Mouse (Mus musculus): Measurements from ENCODE around the gene Prl7a2.

DNA sequence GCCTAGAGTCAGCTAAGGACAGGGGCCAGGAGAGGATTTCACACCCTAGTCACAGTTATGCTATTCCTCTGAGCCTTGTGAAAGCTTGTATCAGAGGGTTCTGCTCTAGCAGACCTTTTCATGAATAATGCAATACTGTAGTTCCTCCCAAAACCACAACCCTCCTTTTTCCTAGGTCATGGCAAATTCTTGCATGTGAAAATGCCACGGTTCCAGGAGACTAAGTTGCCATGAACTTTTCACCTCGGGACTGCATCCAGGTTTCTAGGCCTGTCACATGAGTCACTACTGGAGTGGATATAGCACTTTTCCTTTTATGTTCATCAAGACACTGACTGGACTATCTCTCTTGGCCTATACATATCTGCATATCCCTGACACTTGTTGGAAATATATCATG, 38.7 kb upstream of the Prl7a2 start:
- TF ChIP-seq CTCF (conservative IDR thresholded peaks at IDR 0.05; ENCODE audit: insufficient read depth, insufficient read length, low read depth, low read length) (no peak), POLR2A (IDR thresholded peaks at IDR 0.05; ENCODE audit: low read depth, low read length) (no peak)
